Mouse (Mus musculus): ENCODE results near the gene Slc7a4. TPM values are rescaled to one million over a fixed set of nuclear protein-coding genes. Genes with fewer than 3 reads are reported as not detected.
"Not testable (repeated sequence)": the region's sequence is repeated elsewhere in the genome, so short reads cannot be mapped to it uniquely, and the experiment has no call there.

Gene Slc7a4
- total RNA-seq, 2 experiments from 2014 or later = 102 to 105 TPM

DNA sequence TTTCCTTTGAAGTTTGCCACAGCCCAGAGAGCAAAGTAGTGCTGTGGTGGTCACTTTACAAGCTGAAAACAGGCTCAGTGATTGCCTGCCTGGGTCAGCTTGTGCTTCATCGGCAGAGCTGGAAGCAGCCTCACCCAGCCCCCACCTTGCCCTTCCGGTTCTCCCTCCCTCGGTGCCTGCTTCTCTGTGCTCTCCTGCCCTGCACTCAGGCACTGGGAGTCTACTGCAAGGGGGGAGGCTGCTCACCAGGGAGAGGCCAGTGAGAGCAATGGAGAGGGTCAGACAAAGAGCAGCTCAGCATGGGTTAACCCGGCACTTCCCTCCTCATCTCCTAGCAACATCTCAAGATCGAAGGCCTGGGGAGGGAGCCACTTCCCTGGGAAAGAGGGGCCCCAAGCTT lies 24.2 kb downstream of the Slc7a4 start:
- H3K27ac ChIP-seq = no peak overlapping the region
- TF ChIP-seq CTCF (conservative IDR thresholded peaks at IDR 0.05) = no peak
- no peak for DNase-seq (ENCODE audit: low spot score in 2 of 2)
- no peak overlapping the region for H3K4me3 ChIP-seq

DNA sequence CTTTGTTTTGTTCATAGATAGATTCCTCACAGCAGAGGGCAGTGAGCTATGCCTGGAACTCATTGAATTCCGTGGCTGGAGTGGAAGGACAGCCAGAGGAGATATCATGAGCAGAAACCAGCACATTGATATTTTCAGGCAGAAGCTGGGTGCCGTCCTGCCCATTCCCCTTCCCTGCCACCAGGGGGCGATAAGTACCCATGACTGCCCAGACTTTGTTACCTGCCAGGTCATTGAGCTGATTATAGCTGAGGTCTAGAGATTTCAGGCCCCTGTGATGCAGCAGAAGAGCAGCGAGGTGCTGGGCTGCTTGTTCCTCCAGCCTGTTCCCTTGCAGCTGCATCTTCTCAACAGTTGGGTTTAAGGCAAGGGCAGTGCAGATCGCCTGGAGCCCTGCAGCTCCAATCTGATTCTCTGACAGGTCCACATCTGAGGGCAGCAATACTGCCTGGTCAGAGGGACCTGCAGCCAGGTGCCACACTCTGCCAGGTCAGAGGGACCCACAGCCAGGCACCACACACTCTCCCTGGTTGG lies 25.0 kb downstream of the Slc7a4 start:
- Histone ChIP-seq H3K27ac (no peak overlapping the region), H3K4me3 (no peak overlapping the region)
- peak; percentile 99 for TF ChIP-seq CTCF (conservative IDR thresholded peaks at IDR 0.05)
- peak; percentile 72 to 87 for DNase-seq (ENCODE audit: low spot score in 2 of 2)

DNA sequence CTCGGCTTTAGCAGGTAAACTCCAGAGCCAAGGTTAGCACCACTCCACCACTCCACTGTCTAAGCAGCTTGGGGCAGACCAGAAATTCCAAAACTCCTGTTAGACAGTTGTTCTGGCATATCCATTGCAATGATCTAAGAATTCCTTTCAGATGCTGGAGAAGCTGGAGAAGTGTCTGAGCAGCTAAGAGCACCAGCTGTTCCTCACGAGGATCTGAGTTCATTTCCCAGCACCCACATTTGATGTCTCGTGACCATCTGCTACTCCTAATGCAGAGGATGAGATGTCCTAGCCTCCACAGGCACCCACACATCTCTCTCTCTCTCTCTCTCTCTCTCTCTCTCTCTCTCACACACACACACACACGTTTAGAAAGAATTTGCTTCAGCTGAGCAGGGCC lies 26.1 kb downstream of the Slc7a4 start:
- H3K4me3 ChIP-seq = no peak overlapping the region
- no peak for DNase-seq (ENCODE audit: low spot score in 2 of 2)
- no peak for TF ChIP-seq CTCF (conservative IDR thresholded peaks at IDR 0.05)

DNA sequence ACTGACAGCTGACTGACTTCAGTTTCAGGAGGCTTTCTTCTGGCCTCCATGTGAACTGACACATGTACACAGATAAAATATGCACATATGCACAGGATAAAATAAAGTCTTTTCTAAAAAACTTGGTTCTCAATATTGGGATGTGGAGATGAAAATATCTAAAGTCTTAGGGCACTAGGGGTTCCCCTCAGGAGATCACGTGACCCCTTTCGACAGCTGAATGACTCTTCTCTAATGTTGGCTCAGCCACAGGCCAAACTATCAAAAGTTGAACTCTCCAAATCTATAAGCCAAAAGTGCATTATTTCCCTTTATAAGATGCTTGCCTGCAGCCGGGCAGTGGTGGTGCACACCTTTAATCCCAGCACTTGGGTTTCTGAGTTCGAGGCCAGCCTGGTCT lies 26.8 kb downstream of the Slc7a4 start:
- Histone ChIP-seq H3K27ac (no peak overlapping the region), H3K4me3 (no peak overlapping the region)
- no peak for DNase-seq (ENCODE audit: low spot score in 2 of 2)
- no peak for TF ChIP-seq CTCF (conservative IDR thresholded peaks at IDR 0.05)

More for the DNA sequence above, 26.1 kb downstream of the Slc7a4 start:
- no peak overlapping the region for H3K27ac ChIP-seq

GRCm38 (mm10) chr16:17554702-17555101 lies 28.3 kb downstream of the Slc7a4 start:
- H3K4me3 ChIP-seq; H3K27ac ChIP-seq; DNase-seq (ENCODE audit: low spot score in 2 of 2): not testable (repeated sequence)

DNA sequence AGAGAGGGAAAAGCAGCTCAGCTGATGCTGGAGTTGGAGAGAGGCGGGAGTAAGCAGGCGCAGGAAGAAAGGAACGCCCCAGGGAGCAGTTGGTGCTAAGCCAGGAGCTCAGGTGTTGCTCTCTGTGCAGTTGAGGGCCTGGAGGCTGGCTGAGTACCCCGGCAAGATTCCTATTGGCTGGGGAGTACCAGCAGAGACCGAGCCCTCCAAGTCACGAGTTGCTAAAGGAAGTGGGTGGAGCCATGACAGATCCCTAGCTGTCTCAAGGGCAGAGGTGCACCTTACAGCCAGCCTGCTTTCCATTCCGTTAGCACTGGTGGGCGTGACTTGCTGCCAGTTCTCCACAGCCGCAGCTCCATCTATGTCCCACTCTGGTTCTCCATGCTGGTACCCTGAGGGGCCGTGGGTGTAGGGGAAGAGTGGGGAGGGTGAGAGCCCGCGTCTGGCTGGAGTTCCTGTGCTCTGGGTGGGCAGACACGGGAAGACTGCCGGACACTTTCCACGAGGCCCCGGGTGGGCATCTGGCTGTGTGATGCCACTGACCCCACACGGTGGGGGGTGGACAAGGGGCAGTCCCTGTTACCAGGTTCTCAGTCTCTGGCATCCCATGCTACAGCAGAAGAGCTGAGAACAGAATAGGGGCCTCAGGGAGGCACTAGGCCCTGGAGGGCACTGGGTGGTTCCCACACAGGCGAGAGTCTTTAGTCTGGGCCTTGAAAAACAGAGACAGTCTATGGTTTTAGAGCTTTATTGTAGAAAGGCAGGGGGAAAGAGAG lies 28.9 kb downstream of the Slc7a4 start:
- Histone ChIP-seq H3K4me3 (no peak overlapping the region), H3K27ac (no peak overlapping the region)
- DNase-seq (ENCODE audit: low spot score in 2 of 2) = no peak
- no peak for TF ChIP-seq CTCF (conservative IDR thresholded peaks at IDR 0.05)

GRCm38 (mm10) chr16:17552837-17553236 lies 30.2 kb downstream of the Slc7a4 start:
- Histone ChIP-seq H3K4me3 (no peak overlapping the region), H3K27ac (no peak overlapping the region)
- no peak for TF ChIP-seq CTCF (conservative IDR thresholded peaks at IDR 0.05)
- DNase-seq (ENCODE audit: low spot score in 2 of 2) = no peak

- H3K27ac ChIP-seq = peak overlapping the region; percentile 36; the same call in 1 of the 2 replicates
- DNase-seq (ENCODE audit: low spot score in 2 of 2) = no peak
- H3K4me3 ChIP-seq = no peak overlapping the region
- no peak for TF ChIP-seq CTCF (conservative IDR thresholded peaks at IDR 0.05)
These were observed 40.4 kb downstream of the Slc7a4 start for GRCm38 (mm10) chr16:17542632-17543031.

DNA sequence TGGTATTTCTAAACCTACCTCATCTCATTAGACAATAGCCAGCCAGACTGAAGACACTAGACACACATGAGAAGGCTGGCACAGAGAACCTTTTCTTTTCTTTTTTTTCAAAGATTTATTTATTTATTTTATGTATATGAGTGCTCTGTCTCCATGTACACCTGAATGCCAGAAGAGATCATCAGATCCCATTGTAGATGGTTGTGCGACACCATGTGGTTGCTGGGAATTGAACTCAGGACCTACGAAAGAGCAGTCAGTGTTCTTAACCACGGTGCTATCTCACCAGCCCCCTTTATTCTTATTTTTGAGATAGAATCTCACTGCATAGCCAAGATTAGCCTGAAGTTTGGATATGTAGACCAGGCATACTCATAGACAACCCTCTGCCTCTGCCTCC lies 46.4 kb downstream of the Slc7a4 start:
- H3K27ac ChIP-seq = no peak overlapping the region

GRCm38 (mm10) chr16:17532676-17533329 lies 50.2 kb downstream of the Slc7a4 start:
- no peak for DNase-seq (ENCODE audit: low spot score in 2 of 2)
- no peak for TF ChIP-seq CTCF (conservative IDR thresholded peaks at IDR 0.05)
- Histone ChIP-seq H3K27ac (no peak overlapping the region), H3K4me3 (no peak overlapping the region)

More for the DNA sequence above, 46.4 kb downstream of the Slc7a4 start:
- no peak for DNase-seq (ENCODE audit: low spot score in 2 of 2)
- no peak overlapping the region for H3K4me3 ChIP-seq
- TF ChIP-seq CTCF (conservative IDR thresholded peaks at IDR 0.05) = peak; percentile 63

GRCm38 (mm10) chr16:17532271-17532670 lies 50.7 kb downstream of the Slc7a4 start:
- Histone ChIP-seq H3K27ac (no peak overlapping the region), H3K4me3 (no peak overlapping the region)
- DNase-seq (ENCODE audit: low spot score in 2 of 2) = no peak
- TF ChIP-seq CTCF (conservative IDR thresholded peaks at IDR 0.05) = peak; percentile 60

GRCm38 (mm10) chr16:17530640-17531288 lies 52.2 kb downstream of the Slc7a4 start, which contains the start of gene Thap7:
Gene Thap7, minus strand, starts transcription at chr16:17531136.
- DNase-seq (ENCODE audit: low spot score in 2 of 2) = peak; percentile 95 to 96
- Histone ChIP-seq H3K4me3 (peak within 1 kb of the TSS; percentile 91), H3K27ac (peak within 1 kb of the TSS; percentile 97)
- TF ChIP-seq CTCF (conservative IDR thresholded peaks at IDR 0.05) = 0 out of 2 replicates have a peak, but pooled peaks have one; percentile 2

Data from layer of hippocampus, adult 2 months (tissue).